Mouse (Mus musculus): ENCODE results near the gene Cenpn. TPM values are rescaled to one million over a fixed set of nuclear protein-coding genes. Genes with fewer than 3 reads are reported as not detected.
A peak's percentile ranks its signal among the peaks of the same experiment; 100 is the strongest.

Cenpn gene
- polyA plus RNA-seq, 1 experiment from 2014 or later = 18.7 TPM

- no peak for ATAC-seq (replicated peaks; ENCODE audit: low FRiP score, low read depth)
- Histone ChIP-seq H3K9me3 (replicated peaks; ENCODE audit: low read length) (no peaks in the 10 kb centered on the region), H3K36me3 (ENCODE audit: insufficient read depth, low read length) (0 out of 2 replicates have a peak, but pooled peaks cover 10% of the 10 kb centered on the region), H3K9ac (ENCODE audit: low read depth, low read length) (no peak overlapping the region), H3K4me1 (replicated peaks; ENCODE audit: insufficient read depth, low read length) (no peaks in the 10 kb centered on the region), H3K4me2 (ENCODE audit: low read length) (no peak overlapping the region), H3K27ac (no peak overlapping the region), H3K4me3 (replicated peaks; ENCODE audit: low read depth, low read length) (no peak overlapping the region), H3K27me3 (ENCODE audit: insufficient read depth, low read length) (no peaks in the 10 kb centered on the region)
- TF ChIP-seq CTCF (IDR thresholded peaks at IDR 0.05; ENCODE audit: low read depth) = 0 out of 2 replicates have a peak, but pooled peaks have one; percentile 13
- no peak for DNase-seq (ENCODE audit: low spot score)
- WGBS = 94% methylated on average over 5 of the region's 5 CpGs
These were observed 7.1 kb downstream of the Cenpn start for GRCm38 (mm10) chr8:116928588-116928987.

- Histone ChIP-seq H3K36me3 (ENCODE audit: insufficient read depth, low read length) (peaks cover 21% of the 10 kb centered on the region; the same call in 1 of the 2 replicates), H3K4me3 (replicated peaks; ENCODE audit: low read depth, low read length) (no peak overlapping the region), H3K4me2 (ENCODE audit: low read length) (no peak overlapping the region), H3K27me3 (ENCODE audit: insufficient read depth, low read length) (no peaks in the 10 kb centered on the region), H3K9me3 (replicated peaks; ENCODE audit: low read length) (no peaks in the 10 kb centered on the region), H3K4me1 (replicated peaks; ENCODE audit: insufficient read depth, low read length) (no peaks in the 10 kb centered on the region), H3K9ac (ENCODE audit: low read depth, low read length) (no peak overlapping the region), H3K27ac (no peak overlapping the region)
- no peak for DNase-seq (ENCODE audit: low spot score)
- ATAC-seq (replicated peaks; ENCODE audit: low FRiP score, low read depth) = no peak
- no peak for TF ChIP-seq CTCF (IDR thresholded peaks at IDR 0.05; ENCODE audit: low read depth)
- WGBS = 95% methylated on average over 4 of the region's 4 CpGs
These were observed 13.4 kb downstream of the Cenpn start for GRCm38 (mm10) chr8:116934976-116935375.

GRCm38 (mm10) chr8:116935506-116935905 lies 14.0 kb downstream of the Cenpn start:
- DNase-seq (ENCODE audit: low spot score) (no peak), ATAC-seq (replicated peaks; ENCODE audit: low FRiP score, low read depth) (no peak)
- H3K36me3 ChIP-seq (ENCODE audit: insufficient read depth, low read length) = peaks cover 21% of the 10 kb centered on the region; the same call in 1 of the 2 replicates
- 91% methylated on average over 6 of the region's 6 CpGs for WGBS
- no peaks in the 10 kb centered on the region for H3K9me3 ChIP-seq (replicated peaks; ENCODE audit: low read length)
- no peak overlapping the region for H3K4me2 ChIP-seq (ENCODE audit: low read length)
- H3K27me3 ChIP-seq (ENCODE audit: insufficient read depth, low read length) = no peaks in the 10 kb centered on the region
- no peak overlapping the region for H3K27ac ChIP-seq
- no peak overlapping the region for H3K4me3 ChIP-seq (replicated peaks; ENCODE audit: low read depth, low read length)
- TF ChIP-seq CTCF (IDR thresholded peaks at IDR 0.05; ENCODE audit: low read depth) = no peak
- no peaks in the 10 kb centered on the region for H3K4me1 ChIP-seq (replicated peaks; ENCODE audit: insufficient read depth, low read length)
- H3K9ac ChIP-seq (ENCODE audit: low read depth, low read length) = no peak overlapping the region

- Histone ChIP-seq H3K9me3 (replicated peaks; ENCODE audit: low read length) (no peaks in the 10 kb centered on the region), H3K4me2 (ENCODE audit: low read length) (peak overlapping the region; percentile 97; the same call in 1 of the 2 replicates), H3K4me3 (replicated peaks; ENCODE audit: low read depth, low read length) (no peak overlapping the region), H3K4me1 (replicated peaks; ENCODE audit: insufficient read depth, low read length) (peaks cover 10% of the 10 kb centered on the region; the same call in 1 of the 2 replicates), H3K27me3 (ENCODE audit: insufficient read depth, low read length) (no peaks in the 10 kb centered on the region), H3K27ac (no peak overlapping the region), H3K9ac (ENCODE audit: low read depth, low read length) (no peak overlapping the region), H3K36me3 (ENCODE audit: insufficient read depth, low read length) (no peaks in the 10 kb centered on the region)
- WGBS = 79% methylated on average over 12 of the region's 12 CpGs
- no peak for ATAC-seq (replicated peaks; ENCODE audit: low FRiP score, low read depth)
- no peak for DNase-seq (ENCODE audit: low spot score)
- no peak for TF ChIP-seq CTCF (IDR thresholded peaks at IDR 0.05; ENCODE audit: low read depth)
These were observed 20.9 kb downstream of the Cenpn start for GRCm38 (mm10) chr8:116942284-116943058.

- peak; percentile 88 for ATAC-seq (replicated peaks; ENCODE audit: low FRiP score, low read depth)
- peak; percentile 71 for TF ChIP-seq CTCF (IDR thresholded peaks at IDR 0.05; ENCODE audit: low read depth)
- H3K36me3 ChIP-seq (ENCODE audit: insufficient read depth, low read length) = no peaks in the 10 kb centered on the region
- H3K4me1 ChIP-seq (replicated peaks; ENCODE audit: insufficient read depth, low read length) = peaks cover 10% of the 10 kb centered on the region; the same call in 1 of the 2 replicates
- no peaks in the 10 kb centered on the region for H3K27me3 ChIP-seq (ENCODE audit: insufficient read depth, low read length)
- H3K9ac ChIP-seq (ENCODE audit: low read depth, low read length) = peak within 1 kb of the TSS; percentile 91
- H3K9me3 ChIP-seq (replicated peaks; ENCODE audit: low read length) = no peaks in the 10 kb centered on the region
- peak within 1 kb of the TSS; percentile 72 for H3K27ac ChIP-seq
- peak within 1 kb of the TSS; percentile 97 for H3K4me2 ChIP-seq (ENCODE audit: low read length)
- H3K4me3 ChIP-seq (replicated peaks; ENCODE audit: low read depth, low read length) = peak within 1 kb of the TSS; percentile 99
- peak; percentile 92 for DNase-seq (ENCODE audit: low spot score)
- WGBS = under 1% methylated on average over 46 of the region's 46 CpGs
These were observed 21.6 kb downstream of the Cenpn start, which contains the start of gene Atmin for GRCm38 (mm10) chr8:116943161-116943554. TSS of gene Atmin (plus strand) at chr8:116943393.

GRCm38 (mm10) chr8:116943555-116944384 lies 22.2 kb downstream of the Cenpn start:
- Histone ChIP-seq H3K27ac (peak overlapping the region; percentile 72), H3K9me3 (replicated peaks; ENCODE audit: low read length) (no peaks in the 10 kb centered on the region), H3K36me3 (ENCODE audit: insufficient read depth, low read length) (no peaks in the 10 kb centered on the region), H3K27me3 (ENCODE audit: insufficient read depth, low read length) (no peaks in the 10 kb centered on the region), H3K4me1 (replicated peaks; ENCODE audit: insufficient read depth, low read length) (peaks cover 10% of the 10 kb centered on the region; the same call in 1 of the 2 replicates), H3K4me3 (replicated peaks; ENCODE audit: low read depth, low read length) (peak overlapping the region; percentile 99), H3K9ac (ENCODE audit: low read depth, low read length) (peak overlapping the region; percentile 91), H3K4me2 (ENCODE audit: low read length) (peak overlapping the region; percentile 97)
- peak; percentile 44 for DNase-seq (ENCODE audit: low spot score)
- no peak for TF ChIP-seq CTCF (IDR thresholded peaks at IDR 0.05; ENCODE audit: low read depth)
- WGBS = under 1% methylated on average over 61 of the region's 62 CpGs
- peak; percentile 69 for ATAC-seq (replicated peaks; ENCODE audit: low FRiP score, low read depth)
